Mouse (Mus musculus): ENCODE measurements around the gene Sun1. TPM values are rescaled to one million over a fixed set of nuclear protein-coding genes. Genes with fewer than 3 reads are reported as not detected.

The Sun1 gene
- total RNA-seq (2017): 51.7 and 60.4 TPM in 2 replicates

DNA sequence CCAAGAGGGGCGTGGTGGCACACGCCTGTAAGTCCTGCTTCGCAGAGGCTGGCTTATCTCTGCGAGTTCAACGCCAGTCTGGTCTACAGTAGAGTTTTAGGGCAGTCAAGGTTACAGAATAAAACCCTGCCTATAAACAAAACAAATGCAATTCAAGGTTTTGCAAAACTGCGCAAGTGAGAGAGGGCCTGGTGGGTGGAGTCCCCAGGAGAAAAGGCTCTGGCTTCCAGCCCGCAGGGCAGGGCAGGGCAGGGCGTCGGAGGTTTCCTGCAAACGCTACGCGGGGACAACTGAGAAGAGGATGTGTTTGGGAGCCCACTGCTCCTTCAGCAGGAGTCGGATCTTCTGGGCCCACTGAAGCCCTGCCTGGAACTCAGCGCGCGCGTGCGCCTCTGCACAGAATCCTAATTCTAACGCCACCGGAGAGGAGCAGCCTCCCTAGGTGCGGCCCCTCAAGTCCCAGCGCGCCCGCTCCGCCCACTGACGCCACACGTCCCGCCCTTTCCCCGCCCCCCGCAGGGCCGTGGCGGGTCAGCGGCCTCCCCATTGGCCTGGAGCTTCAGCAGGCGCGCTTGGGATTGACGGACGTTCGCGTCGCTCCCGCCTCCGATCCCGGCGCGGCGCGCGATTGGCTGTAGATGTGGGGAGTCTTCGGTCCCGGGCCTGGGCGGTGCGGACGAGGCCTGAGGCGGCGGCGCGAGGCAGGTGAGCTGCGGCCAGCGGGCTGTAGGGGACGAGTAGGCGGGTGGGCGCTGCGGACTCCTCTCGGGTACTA, at the start of gene Sun1:
Gene Sun1 (plus strand): TSS at position 643 of the 775 bp plus-strand sequence.
- peak; percentile 78 for ATAC-seq (replicated peaks; ENCODE audit: low read depth, poor library complexity, severe bottlenecking)

DNA sequence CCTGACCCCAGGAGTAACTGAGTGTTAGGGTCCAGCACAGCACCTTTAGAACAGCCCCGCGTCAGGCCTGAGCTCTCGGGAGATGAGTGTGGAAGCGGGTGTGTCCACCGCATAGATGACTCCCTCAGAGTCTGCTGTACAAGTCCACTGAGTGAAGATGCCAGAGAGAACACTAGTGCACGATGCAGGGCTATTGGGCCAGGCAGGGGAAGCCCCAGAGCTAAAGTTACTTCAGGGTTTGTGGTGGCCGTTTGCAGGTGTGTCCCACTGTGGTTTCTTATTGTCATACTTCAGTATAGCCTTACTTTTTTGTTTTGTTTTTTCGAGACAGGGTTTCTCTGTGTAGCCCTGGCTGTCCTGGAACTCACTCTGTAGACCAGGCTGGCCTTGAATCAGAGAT, 39.5 kb upstream of the Sun1 start:
- ATAC-seq (replicated peaks; ENCODE audit: low read depth, poor library complexity, severe bottlenecking): no peak

DNA sequence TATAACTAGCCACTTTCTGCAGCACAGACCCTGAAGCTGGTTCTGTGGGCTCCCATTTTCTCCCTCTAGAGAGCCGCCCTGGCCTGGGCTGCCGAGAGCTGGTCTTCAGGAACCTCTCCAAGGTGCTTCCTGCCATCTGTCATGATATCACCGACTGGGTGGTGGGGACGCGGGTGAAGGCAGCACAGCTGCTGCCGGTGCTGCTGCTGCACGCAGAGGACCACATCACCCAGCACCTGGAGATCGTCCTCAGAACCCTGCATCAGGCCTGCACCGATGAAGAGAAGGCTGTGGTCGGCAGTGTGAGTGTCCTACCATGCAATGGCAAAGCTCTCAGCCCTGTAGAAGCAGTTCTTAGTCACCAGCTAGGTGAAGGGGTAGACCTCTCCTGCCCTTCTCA, 38.8 kb upstream of the Sun1 start:
- ATAC-seq (replicated peaks; ENCODE audit: low read depth, poor library complexity, severe bottlenecking): peak; percentile 81

DNA sequence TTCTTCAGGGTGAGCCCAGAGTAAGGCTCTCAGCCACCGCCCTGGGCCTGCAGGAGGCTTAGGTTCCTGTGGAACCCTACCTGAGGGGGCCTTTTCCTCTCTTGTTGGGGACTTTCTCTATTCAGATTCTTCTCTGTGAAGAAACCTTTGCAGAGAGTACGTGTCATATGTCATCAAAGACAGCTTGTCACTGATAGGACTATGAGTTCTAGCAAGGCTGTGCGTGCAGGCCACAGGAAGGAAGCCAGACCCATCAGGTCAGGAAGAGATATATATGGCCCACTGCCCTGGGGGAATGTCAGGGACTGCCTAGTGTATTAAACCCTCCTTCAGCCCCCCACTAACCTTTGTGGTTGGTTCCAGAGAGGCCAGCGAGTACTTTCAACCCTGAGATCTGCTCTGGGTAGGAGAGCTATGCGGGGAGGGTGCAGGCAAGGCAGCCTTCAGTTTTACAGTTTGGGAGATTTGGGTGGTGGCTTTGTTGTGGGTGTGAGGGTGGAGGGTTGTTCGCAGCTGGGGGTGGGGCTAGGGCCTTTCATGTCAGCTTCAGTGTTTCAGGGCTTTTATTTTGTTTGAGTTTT, 33.6 kb upstream of the Sun1 start:
- peak; percentile 94 for ATAC-seq (replicated peaks; ENCODE audit: low read depth, poor library complexity, severe bottlenecking)

DNA sequence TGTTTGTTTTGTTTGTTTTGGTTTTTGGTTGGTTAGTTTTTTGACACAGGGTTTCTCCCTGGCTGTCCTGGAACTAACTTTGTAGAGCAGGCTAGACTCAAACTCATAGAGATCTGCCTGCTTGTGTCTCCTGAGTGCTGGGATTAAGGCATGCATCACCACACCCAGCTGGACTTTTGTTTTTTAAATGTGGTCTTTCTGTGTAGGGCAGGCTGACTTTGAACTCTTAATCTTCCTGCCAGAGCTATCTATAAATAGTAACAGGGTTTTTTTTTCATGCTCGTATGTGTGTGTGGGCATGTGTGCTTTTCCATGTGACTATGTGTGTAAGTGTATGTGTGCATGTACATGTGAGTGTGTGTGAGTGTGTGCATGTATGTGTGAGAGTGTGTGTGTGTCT, 32.9 kb upstream of the Sun1 start:
- ATAC-seq (replicated peaks; ENCODE audit: low read depth, poor library complexity, severe bottlenecking): no peak

DNA sequence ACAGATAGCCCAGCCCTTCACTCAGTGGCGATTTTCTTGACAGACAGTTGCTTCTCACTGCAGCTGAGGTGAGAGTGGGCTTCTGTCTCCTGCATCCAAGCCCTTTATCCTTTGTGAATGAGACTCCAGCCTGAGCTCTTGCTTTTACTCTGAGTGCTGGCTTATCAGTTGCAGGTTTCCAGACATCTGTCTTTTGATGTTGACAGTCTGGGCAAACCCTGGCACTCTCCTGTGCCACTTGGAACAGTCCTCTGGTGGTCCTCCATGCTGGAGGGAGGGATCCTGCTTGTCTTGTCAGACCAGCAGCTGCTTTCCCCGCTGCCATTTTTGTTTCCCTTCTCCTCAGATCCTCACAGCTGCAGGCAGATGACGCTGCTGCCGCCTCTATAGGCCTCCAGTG, 28.5 kb upstream of the Sun1 start:
- no peak for ATAC-seq (replicated peaks; ENCODE audit: low read depth, poor library complexity, severe bottlenecking)

DNA sequence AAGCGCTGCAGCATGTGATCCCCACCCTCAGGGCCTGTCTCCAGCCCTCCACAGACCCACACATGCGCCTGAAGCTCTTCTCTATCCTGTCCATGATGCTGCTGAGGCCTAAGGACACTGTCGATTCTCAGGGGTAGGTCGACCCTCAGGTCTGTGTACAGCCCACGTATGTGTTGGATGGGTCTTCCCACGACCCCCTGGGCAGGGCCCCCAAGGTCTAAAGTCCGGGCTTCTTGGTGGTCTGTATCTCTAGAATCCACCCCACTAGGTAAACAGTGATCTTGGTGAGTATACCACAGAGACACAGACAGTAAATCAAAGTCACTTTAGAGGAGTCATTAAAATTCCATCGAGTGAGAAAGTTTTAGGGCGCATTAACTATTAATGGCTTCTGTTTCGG, 26.3 kb upstream of the Sun1 start:
- ATAC-seq (replicated peaks; ENCODE audit: low read depth, poor library complexity, severe bottlenecking): no peak

DNA sequence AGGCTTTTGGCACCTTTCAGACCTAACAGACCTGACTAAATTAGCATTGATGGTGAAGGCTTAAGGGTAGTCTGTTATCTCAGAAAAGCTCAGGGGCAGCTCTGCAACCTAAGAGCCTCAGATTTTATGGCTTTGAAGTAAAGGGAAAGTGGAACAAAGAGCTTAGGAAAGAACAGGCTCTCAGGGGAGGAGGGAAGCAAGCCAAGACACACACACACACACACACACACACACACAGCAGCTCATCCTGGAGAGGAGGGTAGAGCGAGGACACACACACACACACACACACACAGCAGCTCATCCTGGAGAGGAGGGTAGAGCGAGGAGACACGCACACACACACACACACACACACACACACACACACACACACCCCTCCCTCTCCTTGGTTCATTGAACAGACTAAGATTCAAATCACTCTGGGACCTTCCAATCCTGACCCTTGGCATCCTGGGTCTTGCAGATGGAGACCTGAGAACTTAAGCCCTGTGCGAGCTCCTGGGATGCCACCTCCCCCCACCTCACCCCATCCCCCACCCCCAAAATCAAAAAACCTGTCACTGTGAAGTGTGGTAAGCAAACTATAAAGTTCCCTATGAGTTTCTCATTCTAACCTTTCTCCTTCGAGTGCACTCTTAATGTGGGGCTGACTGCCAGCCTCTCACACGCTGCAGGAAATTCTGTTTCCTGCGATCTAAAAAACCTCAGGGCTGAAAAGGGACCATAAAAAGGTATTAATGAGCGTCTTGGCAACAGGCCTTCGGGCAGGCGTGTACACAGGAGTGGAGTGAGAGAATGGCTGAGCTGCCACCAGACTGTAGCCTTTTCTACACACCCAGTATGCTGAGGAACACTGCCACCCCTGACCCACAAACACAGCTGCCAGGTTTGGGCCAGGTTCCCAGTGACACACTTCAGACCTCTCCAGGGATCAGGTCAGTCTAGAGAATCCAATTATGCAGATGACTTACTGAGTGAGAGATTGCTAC, 25.6 kb upstream of the Sun1 start:
- peak; percentile 39; the same call in 1 of the 2 replicates for ATAC-seq (replicated peaks; ENCODE audit: low read depth, poor library complexity, severe bottlenecking)

DNA sequence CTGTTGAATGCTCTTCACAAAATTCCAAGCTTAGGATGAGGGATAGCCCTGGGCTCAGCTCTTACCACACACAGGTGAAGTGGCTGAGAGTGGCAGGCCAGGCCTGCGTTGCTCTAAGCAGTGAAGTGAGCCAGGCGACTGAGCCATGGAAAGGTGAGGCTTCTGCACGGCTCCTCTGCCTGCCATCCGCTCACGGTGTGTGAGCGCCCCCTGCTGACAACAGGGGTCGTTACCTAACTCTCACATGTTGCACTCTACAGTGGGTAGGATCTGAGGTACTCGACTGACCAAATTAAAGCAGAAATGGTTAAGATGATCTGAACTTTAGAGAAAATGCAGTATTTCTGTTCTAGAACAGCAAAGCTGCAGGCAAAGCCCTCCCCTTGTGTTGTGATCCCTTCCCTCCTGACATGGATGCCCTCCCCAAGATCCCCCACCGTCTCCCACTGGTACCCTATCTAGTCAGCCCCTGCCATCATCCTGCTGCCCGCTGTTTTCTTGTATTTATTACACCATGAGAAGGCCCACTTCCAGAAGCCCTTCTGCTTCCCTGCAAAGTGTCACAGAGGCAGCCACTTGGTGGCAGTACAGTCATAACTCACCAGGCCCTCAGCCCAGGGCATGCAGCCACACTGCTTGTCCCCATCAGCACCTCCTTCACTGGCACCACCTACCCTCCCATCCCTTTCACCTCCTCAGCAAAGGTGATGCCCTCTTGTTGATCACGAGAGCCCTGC, 21.4 kb upstream of the Sun1 start:
- peak; percentile 92 for ATAC-seq (replicated peaks; ENCODE audit: low read depth, poor library complexity, severe bottlenecking)

DNA sequence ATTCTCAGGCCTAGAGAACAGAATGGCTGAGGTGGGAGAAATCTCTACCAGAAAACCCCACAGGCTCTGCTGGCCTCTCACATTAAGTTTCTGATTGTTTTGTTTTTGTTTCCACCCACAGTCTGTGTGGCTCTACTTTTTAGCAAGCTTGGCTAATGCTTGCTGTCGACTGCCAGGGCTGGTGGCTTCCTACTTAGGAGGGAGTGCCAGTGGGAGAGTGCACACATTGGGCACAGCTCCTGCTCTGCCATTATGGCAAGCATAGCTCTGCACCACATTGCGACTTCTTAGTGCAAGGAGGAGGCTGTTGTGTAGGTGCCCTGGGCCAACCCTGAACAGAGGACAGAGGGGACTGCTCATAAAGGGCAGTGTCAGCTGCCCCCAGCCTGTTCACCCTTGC, 17.3 kb upstream of the Sun1 start:
- ATAC-seq (replicated peaks; ENCODE audit: low read depth, poor library complexity, severe bottlenecking): no peak

DNA sequence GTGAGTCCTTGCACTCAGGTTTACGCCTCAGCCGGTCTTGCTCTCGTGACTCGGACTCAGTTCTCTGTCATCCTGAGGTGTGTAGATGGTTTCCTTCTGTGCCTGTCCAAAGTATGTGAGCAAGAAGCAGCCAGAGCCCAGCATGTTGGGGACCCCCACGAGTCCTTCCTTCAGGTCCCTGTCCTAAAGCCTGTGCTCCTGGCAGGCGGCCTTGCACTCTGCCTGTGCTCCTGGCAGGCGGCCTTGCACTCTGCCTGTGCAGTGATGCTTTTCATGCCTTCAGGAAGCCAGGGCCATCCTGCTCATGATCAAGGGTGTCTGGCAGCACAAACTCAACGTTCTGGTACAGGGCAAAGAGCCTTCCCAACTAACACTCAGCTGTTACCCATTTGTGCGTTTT, 16.8 kb upstream of the Sun1 start:
- no peak for ATAC-seq (replicated peaks; ENCODE audit: low read depth, poor library complexity, severe bottlenecking)

DNA sequence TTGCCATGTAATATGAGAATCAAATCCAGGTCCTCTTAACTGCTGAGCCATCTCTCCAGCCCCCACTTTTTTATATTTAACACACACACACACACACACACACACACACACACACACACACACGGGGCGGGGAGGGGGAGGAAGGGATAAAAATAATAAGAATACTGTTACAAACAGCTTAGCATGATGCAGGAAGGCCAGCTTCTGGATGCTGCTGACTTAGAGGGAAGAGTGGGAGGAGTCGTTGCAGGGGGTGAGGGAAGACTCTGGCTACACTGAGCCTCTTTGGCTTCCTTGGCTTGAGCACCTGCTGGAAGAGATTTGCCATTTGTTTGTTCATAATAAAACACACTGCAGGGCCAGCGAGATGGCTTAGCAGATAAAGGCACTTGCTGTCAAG, 15.5 kb upstream of the Sun1 start:
- ATAC-seq (replicated peaks; ENCODE audit: low read depth, poor library complexity, severe bottlenecking): no peak

DNA sequence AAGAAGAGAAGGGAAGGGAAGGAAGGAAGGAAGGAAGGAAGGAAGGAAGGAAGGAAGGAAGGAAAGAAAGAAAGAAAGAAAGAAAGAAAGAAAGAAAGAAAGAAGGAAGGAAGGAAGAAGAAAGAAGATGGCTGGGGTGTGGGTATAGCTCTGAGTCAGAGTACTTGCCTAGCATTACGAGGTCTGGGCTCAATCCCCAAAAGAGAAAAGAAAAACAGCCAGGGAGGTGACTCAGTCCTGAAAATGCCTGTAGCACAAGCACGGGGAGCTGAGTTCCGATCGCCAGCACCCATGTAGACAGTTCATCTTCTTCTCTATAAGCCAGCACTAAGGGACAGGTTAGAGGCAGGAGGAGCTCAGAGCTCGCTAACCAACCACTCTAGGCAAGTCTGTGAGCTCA, 10.7 kb upstream of the Sun1 start:
- no peak for ATAC-seq (replicated peaks; ENCODE audit: low read depth, poor library complexity, severe bottlenecking)

DNA sequence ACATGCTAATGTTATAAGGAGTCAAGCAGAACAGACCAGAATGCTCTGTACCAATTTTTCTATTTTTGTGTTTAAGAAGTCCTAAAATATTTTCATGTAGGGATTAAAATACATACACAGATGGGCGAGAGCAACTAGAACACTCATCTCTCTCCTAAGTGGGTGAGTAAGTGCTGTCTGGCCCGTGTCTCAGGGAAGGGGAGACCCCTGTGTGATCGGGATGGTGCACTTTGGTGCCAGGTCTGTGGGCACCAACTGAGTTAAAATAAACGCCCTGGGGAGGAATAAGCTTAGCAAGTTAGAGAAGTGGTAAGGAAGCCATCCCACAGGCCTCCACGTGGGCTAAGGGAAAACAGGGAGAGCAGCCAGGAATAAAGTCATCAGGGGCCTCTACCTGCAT, 9.5 kb upstream of the Sun1 start:
- no peak for ATAC-seq (replicated peaks; ENCODE audit: low read depth, poor library complexity, severe bottlenecking)

DNA sequence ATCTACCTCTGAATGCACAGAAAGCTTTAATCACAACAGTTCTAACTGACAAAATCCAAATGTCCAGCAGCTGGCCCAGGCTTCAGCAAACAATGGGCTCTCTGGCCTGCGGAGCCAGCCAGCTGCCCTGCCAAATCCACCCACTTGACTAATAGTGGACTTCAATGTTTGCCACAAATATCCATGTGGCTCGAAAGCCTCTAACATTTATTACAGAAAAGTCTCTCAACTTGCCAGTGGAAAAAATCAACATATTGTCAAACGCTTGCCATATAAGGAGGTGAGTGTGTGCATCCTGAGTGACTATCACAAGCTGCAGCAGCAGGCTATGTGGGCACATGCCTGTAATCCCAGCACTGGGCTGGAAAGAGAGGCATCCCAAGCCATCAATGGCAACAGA, 1.7 kb upstream of the Sun1 start:
- no peak for ATAC-seq (replicated peaks; ENCODE audit: low read depth, poor library complexity, severe bottlenecking)

DNA sequence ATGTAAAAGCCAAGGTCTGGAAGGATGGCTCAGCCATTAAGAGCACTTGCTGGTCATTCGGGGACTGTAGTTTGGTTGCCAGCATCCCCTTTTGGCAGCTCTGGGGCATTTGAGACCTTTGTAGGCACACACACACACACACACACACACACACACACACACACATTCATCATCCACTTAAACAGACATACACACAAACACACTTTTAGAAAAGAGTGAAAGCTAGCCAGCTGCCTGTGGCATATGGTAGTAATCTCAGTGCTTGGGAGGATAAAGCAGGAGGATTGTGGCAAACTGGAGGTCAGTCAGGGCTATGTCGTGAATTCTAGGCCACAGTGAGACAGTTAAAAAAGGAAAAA, 822 bp upstream of the Sun1 start:
- ATAC-seq (replicated peaks; ENCODE audit: low read depth, poor library complexity, severe bottlenecking): no peak

DNA sequence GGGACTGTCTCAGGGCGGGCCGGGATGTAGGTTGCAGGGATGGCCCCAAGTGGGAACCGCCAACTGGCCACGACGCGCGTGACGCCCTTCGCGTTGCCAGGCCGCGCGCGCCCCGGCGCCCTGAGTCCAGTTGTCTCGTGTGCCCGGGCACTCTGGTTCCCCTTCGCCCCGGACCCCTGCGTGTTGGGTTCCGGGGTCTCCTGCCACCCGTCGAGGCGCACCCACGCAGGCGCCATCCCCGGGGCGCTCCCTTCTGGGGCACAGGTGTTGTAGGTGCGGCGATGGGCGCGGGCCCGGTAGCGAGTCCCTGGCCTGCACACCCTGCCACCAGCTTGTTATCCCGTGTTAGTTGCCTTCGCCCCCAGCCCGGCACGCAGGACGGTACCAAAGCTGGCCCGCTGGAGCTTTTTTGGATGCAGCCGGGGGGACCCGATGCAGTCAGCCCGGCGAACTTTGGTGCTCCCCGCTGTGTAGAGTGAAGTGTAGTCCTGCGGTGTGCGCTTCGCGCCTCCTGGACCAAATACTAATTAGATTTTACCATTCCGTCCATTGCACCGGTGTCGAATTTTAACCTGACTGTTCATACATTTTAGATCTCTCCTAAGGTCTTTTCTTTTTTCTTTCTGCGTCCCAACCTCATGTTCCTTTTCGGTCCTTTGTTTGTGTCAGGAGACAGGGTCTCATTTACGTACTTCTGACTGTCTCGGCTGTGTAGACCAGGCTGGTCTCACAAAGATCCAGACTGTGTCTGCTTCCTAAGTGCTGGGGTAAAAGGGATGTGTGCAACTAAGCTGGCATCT, 533 bp downstream of the Sun1 start:
- no peak for ATAC-seq (replicated peaks; ENCODE audit: low read depth, poor library complexity, severe bottlenecking)

DNA sequence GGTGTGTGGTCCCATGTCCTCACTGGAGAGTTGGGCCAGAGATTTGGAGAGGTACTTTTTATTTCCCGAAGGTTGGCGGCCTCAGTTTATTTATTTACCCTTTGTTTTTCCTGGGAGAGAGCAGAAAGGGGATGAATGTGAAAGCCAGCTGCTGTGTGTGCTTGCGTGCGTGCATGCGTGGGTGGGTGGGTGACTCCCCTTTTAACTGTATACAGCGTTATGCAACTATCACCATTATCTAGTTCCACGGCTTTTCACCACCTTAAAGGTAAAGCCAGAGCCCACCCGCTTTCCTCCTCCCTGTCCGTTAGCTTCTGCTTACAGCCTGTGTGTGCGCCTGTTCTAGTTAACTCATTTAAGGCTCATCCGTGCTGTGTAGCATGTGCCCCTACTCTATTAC, 1.7 kb downstream of the Sun1 start:
- no peak for ATAC-seq (replicated peaks; ENCODE audit: low read depth, poor library complexity, severe bottlenecking)

DNA sequence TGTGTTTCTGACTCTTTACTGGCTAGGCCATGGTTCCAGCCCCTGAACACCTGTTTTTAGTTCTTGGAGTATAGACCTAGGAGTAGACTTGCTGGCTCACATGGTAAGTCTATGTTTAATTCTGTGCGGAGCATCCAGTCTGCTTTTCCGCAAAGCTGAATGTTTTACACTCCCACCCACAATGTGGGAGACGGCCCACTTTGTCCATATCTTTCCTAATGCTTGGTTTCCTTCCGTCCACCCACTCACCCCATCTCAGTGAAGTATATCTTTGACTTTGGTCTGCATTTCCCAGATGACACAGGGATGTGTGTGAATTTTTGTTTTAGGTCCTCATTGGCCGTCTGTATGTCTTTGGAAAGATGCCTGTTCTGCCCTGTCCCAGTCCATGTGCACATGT, 2.9 kb downstream of the Sun1 start:
- no peak for ATAC-seq (replicated peaks; ENCODE audit: low read depth, poor library complexity, severe bottlenecking)

DNA sequence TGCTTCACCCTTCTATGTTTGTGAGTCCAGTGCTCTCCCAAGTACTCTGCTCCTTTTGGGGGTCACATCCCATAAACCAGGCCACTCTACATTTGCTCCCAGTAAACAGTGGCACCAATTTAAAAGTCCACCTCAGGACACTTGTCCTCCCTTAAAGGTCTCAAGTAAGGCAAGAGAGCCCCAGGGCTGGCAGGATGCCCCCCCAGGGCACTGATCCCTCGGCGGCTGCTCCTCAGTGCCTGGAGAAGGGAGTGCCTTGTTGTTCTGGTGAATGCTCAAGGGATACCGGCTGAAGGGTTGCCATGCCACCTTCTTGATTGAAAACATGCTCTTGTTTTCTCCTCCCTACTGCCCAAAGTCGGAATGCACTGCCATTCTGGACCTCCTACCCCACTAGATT, 5.6 kb downstream of the Sun1 start:
- no peak for ATAC-seq (replicated peaks; ENCODE audit: low read depth, poor library complexity, severe bottlenecking)

Measured in common myeloid progenitor, adult 5-6 weeks (primary cell).